Mouse (Mus musculus) lung, postnatal 0 days (tissue): Measurements from ENCODE around the gene Tmem115. TPM values are rescaled to one million over a fixed set of nuclear protein-coding genes. Genes with fewer than 3 reads are reported as not detected.

Experiments used
- ATAC-seq: fragments of 200-750 bp; cut with Nextera tagmentation; 2 replicates; pipeline ENCODE4 v1.8.0; 2017; ENCODE audit warnings: moderate library complexity
- DNase-seq: peaks from one replicate; pipeline ENCODE4 v3.0.0-alpha.2; 2016; ENCODE audit warnings: low spot score
- H3K27ac ChIP-seq: fragments of 300-500 bp; sonication (generic); 2 replicates; pipeline ENCODE4 v1.5.1; 2014; ENCODE audit warnings: antibody characterized with exemption, mild to moderate bottlenecking, low read length, mixed read lengths
- H3K27me3 ChIP-seq: fragments of 300-500 bp; sonication (generic); replicated peaks from 2 replicates; pipeline ENCODE4 v1.6.1; 2014; ENCODE audit warnings: low read length, mixed read lengths; ENCODE audit not compliant: insufficient read depth
- H3K36me3 ChIP-seq: fragments of 300-500 bp; sonication (generic); 2 replicates; pipeline ENCODE4 v1.6.1; 2014; ENCODE audit warnings: low read length, mixed read lengths; ENCODE audit not compliant: insufficient read depth
- H3K4me1 ChIP-seq: fragments of 300-500 bp; sonication (generic); 2 replicates; pipeline ENCODE4 v1.6.1; 2014; ENCODE audit warnings: antibody characterized with exemption, low read depth, low read length, mixed read lengths; ENCODE audit not compliant: insufficient read depth
- H3K4me2 ChIP-seq: fragments of 300-500 bp; sonication (generic); replicated peaks from 2 replicates; pipeline ENCODE4 v1.6.1; 2014; ENCODE audit warnings: low read depth, mild to moderate bottlenecking, low read length, moderate library complexity, mixed read lengths
- H3K4me3 ChIP-seq: fragments of 300-500 bp; sonication (generic); 2 replicates; pipeline ENCODE4 v1.5.1; 2014; ENCODE audit warnings: low read depth, low read length
- H3K9ac ChIP-seq: fragments of 300-500 bp; sonication (generic); replicated peaks from 2 replicates; pipeline ENCODE4 v1.6.1; 2014; ENCODE audit warnings: low read depth, mild to moderate bottlenecking
- H3K9me3 ChIP-seq: fragments of 300-500 bp; sonication (generic); 2 replicates; pipeline ENCODE4 v1.6.1; 2016; ENCODE audit warnings: low read length, mixed read lengths
- CTCF ChIP-seq: IDR thresholded peaks from 2 replicates; pipeline ENCODE4 v1.5.1; 2016; ENCODE audit warnings: antibody characterized with exemption, mild to moderate bottlenecking
- EP300 ChIP-seq: IDR thresholded peaks from 2 replicates; pipeline ENCODE4 v1.6.1; 2016; ENCODE audit warnings: antibody characterized with exemption, mild to moderate bottlenecking, control low read depth
- WGBS: fragments of 180-500 bp; shearing (Covaris S2); extraction: QIAGEN DNeasy Blood & Tissue Kit; methylation state at CpG from one replicate; pipeline ENCODE4 v1.1.7; 2014; 5-methylcytosine and 5-hydroxymethylcytosine counted together
- polyA plus RNA-seq: library from polyadenylated mRNA; unstranded; fragments of >200 nt; fragmentation: Nextera tagmentation; extraction: Ambion mirVana; gene quantifications from 2 replicates; pipeline ENCODE4 v1.2.1, GENCODE M21; 2015

The Tmem115 gene
- polyA plus RNA-seq, 1 experiment from 2014 or later, result 48.5 TPM

DNA sequence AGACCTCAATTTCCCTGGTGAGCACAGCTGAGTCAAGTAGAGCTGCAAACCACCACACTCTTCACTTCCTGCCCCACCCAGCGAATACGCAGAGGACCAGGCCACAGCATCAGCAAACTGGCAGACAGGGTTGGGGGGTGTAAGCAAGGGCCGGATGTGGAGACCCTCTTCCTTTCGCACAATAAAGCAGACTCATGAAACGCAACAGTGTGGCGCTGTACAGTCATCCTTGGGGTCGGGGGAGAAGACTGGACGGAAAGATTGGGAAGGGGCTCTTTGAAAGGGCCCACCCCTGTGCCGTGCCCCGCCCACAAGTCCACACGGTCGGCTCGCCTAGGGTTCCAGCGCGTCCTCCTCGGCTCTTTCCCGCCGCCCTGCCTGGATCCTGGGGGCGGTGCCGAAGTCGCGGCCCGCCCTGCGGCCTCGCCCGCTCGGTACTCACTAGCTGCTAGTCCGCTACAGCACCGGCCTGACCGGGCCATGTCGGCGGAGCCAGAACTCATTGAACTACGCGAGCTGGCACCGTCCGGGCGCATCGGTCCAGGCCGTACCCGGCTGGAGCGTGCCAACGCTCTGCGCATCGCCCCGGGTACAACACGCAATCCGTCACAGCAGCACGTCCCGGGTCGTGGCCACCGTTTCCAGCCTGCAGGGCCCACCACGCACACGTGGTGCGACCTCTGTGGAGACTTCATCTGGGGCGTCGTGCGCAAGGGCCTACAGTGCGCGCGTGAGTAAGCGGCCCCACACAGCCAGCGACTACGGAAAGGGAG, 17.6 kb downstream of the Tmem115 start, which contains the start of gene Rassf1:
Gene Rassf1 (plus strand): TSS at position 439 of the 773 bp plus-strand sequence.
- WGBS, result 4% methylated on average over 61 of the region's 63 CpGs
- Histone ChIP-seq H3K4me1 (peaks cover 32% of the 10 kb centered on the region), H3K36me3 (no peaks in the 10 kb centered on the region), H3K27me3 (no peaks in the 10 kb centered on the region), H3K9me3 (no peaks in the 10 kb centered on the region), H3K27ac (0 out of 2 replicates have a peak within 1 kb of the TSS, but pooled peaks have one; percentile 26), H3K4me2 (peak within 1 kb of the TSS; percentile 68), H3K9ac (peak within 1 kb of the TSS; percentile 39; the same call in 1 of the 2 replicates), H3K4me3 (peak within 1 kb of the TSS; percentile 42)
- DNase-seq (peak; percentile 75), ATAC-seq (peak; percentile 15)
- TF ChIP-seq CTCF, result no peak
- TF ChIP-seq EP300, result no peak

DNA sequence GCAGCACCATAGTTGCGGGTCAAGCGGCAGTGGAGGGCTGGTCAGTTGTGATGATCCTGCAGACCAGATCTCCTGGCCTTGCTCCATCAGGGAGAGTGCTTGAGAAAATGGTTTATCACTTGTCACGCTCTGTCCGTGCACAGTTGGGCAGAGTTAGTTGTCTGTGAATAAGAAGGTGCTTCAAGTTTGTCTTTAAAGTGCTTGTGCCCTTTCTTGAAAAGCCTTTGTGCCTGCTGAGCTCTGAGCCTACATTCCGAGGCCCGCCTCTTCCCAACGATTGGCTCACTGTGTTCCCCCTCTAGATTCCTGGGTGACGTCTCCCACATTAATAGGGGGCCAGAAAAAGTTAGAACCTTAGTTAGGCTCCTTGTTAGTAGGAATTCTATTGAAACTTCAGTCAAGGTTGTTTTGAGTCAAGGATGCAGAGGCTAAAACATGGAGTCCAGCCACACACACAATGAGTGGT, 18.2 kb downstream of the Tmem115 start:
- Histone ChIP-seq H3K27ac (0 out of 2 replicates have a peak overlapping the region, but pooled peaks have one; percentile 26), H3K4me1 (peaks cover 38% of the 10 kb centered on the region)
- ATAC-seq, result no peak

GRCm38 (mm10) chr9:107552690-107553393, 19.1 kb downstream of the Tmem115 start:
- H3K27ac ChIP-seq, result peak overlapping the region; percentile 82; the same call in 1 of the 2 replicates
- 75% methylated on average over 5 of the region's 5 CpGs for WGBS
- TF ChIP-seq CTCF, result no peak
- no peak for TF ChIP-seq EP300
- H3K4me1 ChIP-seq, result peaks cover 36% of the 10 kb centered on the region
- ATAC-seq (no peak), DNase-seq (no peak)
- peak overlapping the region; percentile 78 for H3K4me2 ChIP-seq
- H3K36me3 ChIP-seq, result peaks cover 9% of the 10 kb centered on the region; the same call in 1 of the 2 replicates
- H3K4me3 ChIP-seq, result no peak overlapping the region
- no peaks in the 10 kb centered on the region for H3K27me3 ChIP-seq
- no peak overlapping the region for H3K9ac ChIP-seq
- no peaks in the 10 kb centered on the region for H3K9me3 ChIP-seq

More for the DNA sequence above, 18.2 kb downstream of the Tmem115 start:
- no peak for TF ChIP-seq CTCF
- no peak for TF ChIP-seq EP300
- H3K9me3 ChIP-seq, result no peaks in the 10 kb centered on the region
- no peaks in the 10 kb centered on the region for H3K36me3 ChIP-seq
- H3K4me3 ChIP-seq, result peak overlapping the region; percentile 42
- peak overlapping the region; percentile 68 for H3K4me2 ChIP-seq
- H3K27me3 ChIP-seq, result no peaks in the 10 kb centered on the region
- peak overlapping the region; percentile 39; the same call in 1 of the 2 replicates for H3K9ac ChIP-seq
- no peak for DNase-seq
- WGBS, result 5% methylated on average over 8 of the region's 8 CpGs

- H3K27me3 ChIP-seq, result no peaks in the 10 kb centered on the region
- H3K36me3 ChIP-seq, result peaks cover 18% of the 10 kb centered on the region; the same call in 1 of the 2 replicates
- ATAC-seq, result peak; percentile 14
- DNase-seq, result no peak
- peak overlapping the region; percentile 78 for H3K4me2 ChIP-seq
- H3K9me3 ChIP-seq, result no peaks in the 10 kb centered on the region
- no peak for TF ChIP-seq CTCF
- TF ChIP-seq EP300, result no peak
- peaks cover 36% of the 10 kb centered on the region for H3K4me1 ChIP-seq
- H3K27ac ChIP-seq, result peak overlapping the region; percentile 82
- H3K4me3 ChIP-seq, result peak overlapping the region; percentile 79
- 5% methylated on average over 36 of the region's 37 CpGs for WGBS
- peak overlapping the region; percentile 23; the same call in 1 of the 2 replicates for H3K9ac ChIP-seq
These were observed 20.0 kb downstream of the Tmem115 start for GRCm38 (mm10) chr9:107553541-107554318.

DNA sequence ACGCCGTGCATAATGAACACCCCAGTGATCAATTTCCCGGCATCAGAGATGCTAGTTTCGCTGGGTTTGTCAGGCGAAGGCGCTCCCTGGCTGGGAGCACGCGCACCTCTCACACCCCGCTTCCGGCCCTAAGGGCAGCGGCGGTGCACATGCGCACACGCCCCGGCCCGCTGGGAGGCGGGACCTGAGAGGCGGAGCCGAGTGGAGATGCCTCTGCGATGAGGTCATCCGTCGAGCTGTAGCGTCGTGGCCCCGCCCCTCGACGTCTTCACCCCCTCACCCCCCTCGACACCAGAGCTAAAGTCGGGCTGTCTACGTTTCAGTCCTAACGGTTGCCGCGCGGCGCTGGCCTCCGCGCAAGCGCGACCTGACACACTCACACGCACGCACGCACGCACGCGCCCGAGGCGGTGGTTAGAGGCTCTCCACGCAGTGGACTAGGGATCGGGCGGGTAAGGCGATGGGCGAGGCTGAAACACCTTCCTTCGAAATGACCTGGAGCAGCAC, 20.6 kb downstream of the Tmem115 start:
- Histone ChIP-seq H3K4me3 (peak overlapping the region; percentile 79), H3K27me3 (no peaks in the 10 kb centered on the region), H3K4me2 (peak overlapping the region; percentile 78), H3K9ac (peak overlapping the region; percentile 72), H3K4me1 (peaks cover 36% of the 10 kb centered on the region), H3K27ac (peak overlapping the region; percentile 99), H3K36me3 (peaks cover 24% of the 10 kb centered on the region; the same call in 1 of the 2 replicates), H3K9me3 (no peaks in the 10 kb centered on the region)
- ATAC-seq (peak; percentile 90), DNase-seq (peak; percentile 99)
- TF ChIP-seq CTCF, result peak; percentile 44; the same call in 1 of the 2 replicates
- no peak; the same call in 1 of the 2 replicates for TF ChIP-seq EP300
- WGBS, result 3% methylated on average over 50 of the region's 53 CpGs
